Comparison of ENCODE assay signal across 26 mouse cellular contexts in the genomic region with DNA sequence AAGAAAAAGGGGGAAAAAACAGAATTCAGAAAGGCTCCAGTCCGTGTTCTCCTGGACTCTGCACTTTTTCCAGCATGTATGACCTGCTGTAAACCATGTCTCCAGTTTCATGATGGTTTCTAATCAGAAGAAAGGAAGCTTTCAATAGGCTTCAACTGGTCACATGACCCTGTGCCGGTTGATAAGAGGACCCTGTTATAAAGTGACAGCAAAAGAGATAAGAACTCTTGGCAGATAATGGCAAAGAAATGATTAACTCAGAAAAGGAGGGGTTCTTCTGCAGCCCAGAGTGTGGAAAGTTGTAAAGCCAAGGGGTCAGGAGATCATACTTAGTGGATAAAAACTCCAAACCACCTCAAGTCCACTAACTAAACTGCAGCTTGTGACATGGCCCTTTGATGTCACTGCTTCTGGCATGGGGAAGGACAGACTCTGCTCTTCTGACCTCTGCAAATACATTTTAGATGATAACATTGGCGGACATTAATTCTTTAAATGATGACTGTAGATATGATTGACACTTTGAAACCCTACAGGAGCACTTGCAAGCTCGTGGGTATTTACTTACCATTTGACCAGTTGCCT. TPM values are rescaled to one million over a fixed set of nuclear protein-coding genes. Genes with fewer than 3 reads are reported as not detected.
DNase-seq lines count a peak whose midpoint lies in the region; ATAC-seq lines count a peak whose summit lies in the region.
"Had no signal": no experiment of that assay in that cellular context is flagged by ENCODE, and none has a peak within 500 bp of the region (broad histone marks: within the 10 kb centered on the region; RNA-seq: fewer than 3 reads in every experiment).

A gene (minus strand): TSS at position 21 of the 585 bp plus-strand sequence.

- H3K4me2 ChIP-seq in intestine, embryonic 15.5 days (replicated peaks): peak within 1 kb of the TSS; percentile 45
- H3K4me2 ChIP-seq in liver, embryonic 13.5 days: peak within 1 kb of the TSS; percentile 47
- no peak within 1 kb of the TSS for H3K4me2 ChIP-seq in stomach, embryonic 15.5 days
- H3K4me2 ChIP-seq: forebrain, embryonic 15.5 days; hindbrain, embryonic 15.5 days; lung, embryonic 15.5 days had no signal

- H3K4me1 ChIP-seq in erythroblast, embryonic 14.5 days (ENCODE audit: control insufficient read depth): no peaks in the 10 kb centered on the region
- H3K4me1 ChIP-seq in intestine, embryonic 15.5 days (replicated peaks): no peaks in the 10 kb centered on the region
- H3K4me1 ChIP-seq in liver, embryonic 13.5 days (replicated peaks): 0 out of 2 replicates have a peak, but pooled peaks cover 2% of the 10 kb centered on the region
- no peaks in the 10 kb centered on the region for H3K4me1 ChIP-seq in stomach, embryonic 15.5 days
- H3K4me1 ChIP-seq: megakaryocyte, embryonic 14.5 days had no signal

- H3K9me3 ChIP-seq in erythroblast, embryonic 14.5 days (ENCODE audit: control insufficient read depth, low read length): no peaks in the 10 kb centered on the region
- H3K9me3 ChIP-seq in intestine, embryonic 15.5 days: no peaks in the 10 kb centered on the region
- H3K9me3 ChIP-seq in liver, embryonic 13.5 days (replicated peaks): no peaks in the 10 kb centered on the region
- no peaks in the 10 kb centered on the region for H3K9me3 ChIP-seq in stomach, embryonic 15.5 days
- H3K9me3 ChIP-seq: forebrain, embryonic 15.5 days; heart, embryonic 10.5 days; hindbrain, embryonic 15.5 days; limb, embryonic 13.5 days; lung, embryonic 15.5 days; neural tube, embryonic 12.5 days had no signal

- peak within 1 kb of the TSS; percentile 66 for H3K27ac ChIP-seq in intestine, embryonic 15.5 days
- peak within 1 kb of the TSS; percentile 71 for H3K27ac ChIP-seq in liver, embryonic 13.5 days
- H3K27ac ChIP-seq in stomach, embryonic 15.5 days: peak within 1 kb of the TSS; percentile 63; the same call in 1 of the 2 replicates
- H3K27ac ChIP-seq: forebrain, embryonic 15.5 days; heart, embryonic 10.5 days; hindbrain, embryonic 15.5 days; layer of hippocampus, adult 2 months; limb, embryonic 13.5 days; lung, embryonic 15.5 days; neural tube, embryonic 12.5 days had no signal

- peak within 1 kb of the TSS; percentile 23; the same call in 1 of the 2 replicates for H3K9ac ChIP-seq in intestine, embryonic 15.5 days
- H3K9ac ChIP-seq in liver, embryonic 13.5 days: peak within 1 kb of the TSS; percentile 27; the same call in 1 of the 2 replicates
- no peak within 1 kb of the TSS for H3K9ac ChIP-seq in stomach, embryonic 15.5 days
- H3K9ac ChIP-seq: forebrain, embryonic 15.5 days; hindbrain, embryonic 15.5 days; limb, embryonic 13.5 days; lung, embryonic 15.5 days; neural tube, embryonic 12.5 days had no signal

- H3K4me3 ChIP-seq in erythroblast, embryonic 14.5 days (replicated peaks): peak within 1 kb of the TSS; percentile 37
- H3K4me3 ChIP-seq in intestine, embryonic 15.5 days (replicated peaks): peak within 1 kb of the TSS; percentile 22
- peak within 1 kb of the TSS; percentile 34 for H3K4me3 ChIP-seq in liver, embryonic 13.5 days (replicated peaks)
- H3K4me3 ChIP-seq in stomach, embryonic 15.5 days (replicated peaks): peak within 1 kb of the TSS; percentile 20; the same call in 1 of the 2 replicates
- H3K4me3 ChIP-seq: forebrain, embryonic 15.5 days; hindbrain, embryonic 15.5 days; layer of hippocampus, adult 2 months; limb, embryonic 13.5 days; lung, embryonic 15.5 days; megakaryocyte, embryonic 14.5 days; neural tube, embryonic 12.5 days had no signal

- no peaks in the 10 kb centered on the region for H3K36me3 ChIP-seq in erythroblast, embryonic 14.5 days (ENCODE audit: control insufficient read depth)
- no peaks in the 10 kb centered on the region for H3K36me3 ChIP-seq in intestine, embryonic 15.5 days
- H3K36me3 ChIP-seq in liver, embryonic 13.5 days: no peaks in the 10 kb centered on the region
- no peaks in the 10 kb centered on the region for H3K36me3 ChIP-seq in stomach, embryonic 15.5 days
- H3K36me3 ChIP-seq: forebrain, embryonic 15.5 days; heart, embryonic 10.5 days; hindbrain, embryonic 15.5 days; limb, embryonic 13.5 days; lung, embryonic 15.5 days; neural tube, embryonic 12.5 days had no signal

- 37% methylated on average over 4 of the region's 4 CpGs for WGBS in intestine, embryonic 15.5 days
- 31% methylated on average over 4 of the region's 4 CpGs for WGBS in liver, embryonic 13.5 days (ENCODE audit: insufficient replicate concordance)
- 30% methylated on average over 4 of the region's 4 CpGs for WGBS in stomach, embryonic 15.5 days

- peaks cover 16% of the 10 kb centered on the region for H3K27me3 ChIP-seq in erythroblast, embryonic 14.5 days (ENCODE audit: control insufficient read depth)
- peaks cover under 1% of the 10 kb centered on the region; the same call in 1 of the 2 replicates for H3K27me3 ChIP-seq in intestine, embryonic 15.5 days (replicated peaks)
- peaks cover 34% of the 10 kb centered on the region for H3K27me3 ChIP-seq in liver, embryonic 13.5 days
- H3K27me3 ChIP-seq in stomach, embryonic 15.5 days (replicated peaks): peaks cover 7% of the 10 kb centered on the region

- no peak for ATAC-seq in erythroblast, adult 5-6 weeks (replicated peaks; ENCODE audit: low FRiP score, poor library complexity, severe bottlenecking)
- peak; percentile 93 for ATAC-seq in intestine, embryonic 15.5 days
- ATAC-seq in liver, embryonic 13.5 days (ENCODE audit: low read depth): peak; percentile 78
- peak; percentile 72 for ATAC-seq in stomach, embryonic 15.5 days (ENCODE audit: insufficient read depth, low FRiP score, low read depth)
- ATAC-seq: forebrain, embryonic 15.5 days had no signal

- no peak for DNase-seq in liver, embryonic 13.5 days
- no peak for DNase-seq in cerebellum, postnatal 36 days
- no peak for DNase-seq in adrenal gland, adult 8-10 months
- no peak for DNase-seq in layer of hippocampus, adult 11-12 months (ENCODE audit: low spot score)
- DNase-seq: adrenal gland, postnatal 36 days; cerebellum, adult 9-11 months; gastrocnemius, postnatal 10 days; heart, postnatal 4 days; kidney, adult 11 months; lung, postnatal 36 days; midbrain, embryonic 14.5 days; right cerebral cortex, postnatal 14 days had no signal

RNA-seq across cellular contexts. Expression of the gene that starts here (rescaled TPM):
- 0.06 TPM in 1 of 2 replicates, not detected in the other for polyA plus RNA-seq in erythroblast, embryonic 14.5 days (2012)
- not detected in 2 replicates for total RNA-seq in erythroblast, adult 5-6 weeks (2015; ENCODE audit: low replicate concordance)
- total RNA-seq in erythroblast, adult 5-6 weeks (2017; ENCODE audit: low replicate concordance): not detected in 2 replicates
- polyA plus RNA-seq in intestine, embryonic 15.5 days (2015; fragmentation: Nextera tagmentation; extraction: Ambion mirVana): 10.4 and 10.5 TPM in 2 replicates
- 1.4 and 2.6 TPM in 2 replicates for polyA plus RNA-seq in liver, embryonic 13.5 days (2015; fragmentation: Nextera tagmentation; extraction: Ambion mirVana)
- polyA plus RNA-seq in stomach, embryonic 15.5 days (2015; fragmentation: Nextera tagmentation; extraction: Ambion mirVana): 6.3 and 8.1 TPM in 2 replicates
- 1 to 10 TPM; 1.7 to 4.0 (median 2.6) TPM for total RNA-seq in adrenal gland, adult 8-10 months (2022)
- total RNA-seq: granulocyte monocyte progenitor cell, adult 5-6 weeks; layer of hippocampus, adult 2 months; left cerebral cortex, postnatal 25 days had no signal
